Mouse (Mus musculus): ENCODE results near the gene Dao. TPM values are rescaled to one million over a fixed set of nuclear protein-coding genes. Genes with fewer than 3 reads are reported as not detected.

The Dao gene
- total RNA-seq, 2 experiments from 2014 or later = not detected

DNA sequence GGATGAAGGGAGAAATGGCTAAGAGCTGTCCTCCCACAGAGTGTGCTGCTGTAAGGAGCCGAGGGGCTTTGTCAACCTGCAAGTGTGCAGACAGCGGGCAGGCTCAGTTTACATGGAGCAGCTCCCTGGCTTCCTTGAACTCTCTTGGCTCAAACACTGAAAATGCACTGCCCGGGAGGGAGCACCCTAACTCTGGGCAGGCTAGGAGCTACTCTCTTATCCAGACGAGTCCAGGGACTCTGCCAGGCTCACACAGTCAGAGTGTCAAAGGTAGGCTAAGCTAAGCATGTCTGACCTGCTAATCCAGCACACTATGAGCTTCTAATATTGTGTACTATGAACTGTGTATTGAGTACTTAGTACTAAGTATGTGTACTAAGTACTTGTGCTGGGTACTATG, 3.5 kb downstream of the Dao start:
- DNase-seq = no peak
- H3K27ac ChIP-seq = no peak overlapping the region
- TF ChIP-seq CTCF (IDR thresholded peaks at IDR 0.05) = no peak
- intact Hi-C loops (cut with DNase I) = no loop called here
- no peak overlapping the region for H3K4me3 ChIP-seq

DNA sequence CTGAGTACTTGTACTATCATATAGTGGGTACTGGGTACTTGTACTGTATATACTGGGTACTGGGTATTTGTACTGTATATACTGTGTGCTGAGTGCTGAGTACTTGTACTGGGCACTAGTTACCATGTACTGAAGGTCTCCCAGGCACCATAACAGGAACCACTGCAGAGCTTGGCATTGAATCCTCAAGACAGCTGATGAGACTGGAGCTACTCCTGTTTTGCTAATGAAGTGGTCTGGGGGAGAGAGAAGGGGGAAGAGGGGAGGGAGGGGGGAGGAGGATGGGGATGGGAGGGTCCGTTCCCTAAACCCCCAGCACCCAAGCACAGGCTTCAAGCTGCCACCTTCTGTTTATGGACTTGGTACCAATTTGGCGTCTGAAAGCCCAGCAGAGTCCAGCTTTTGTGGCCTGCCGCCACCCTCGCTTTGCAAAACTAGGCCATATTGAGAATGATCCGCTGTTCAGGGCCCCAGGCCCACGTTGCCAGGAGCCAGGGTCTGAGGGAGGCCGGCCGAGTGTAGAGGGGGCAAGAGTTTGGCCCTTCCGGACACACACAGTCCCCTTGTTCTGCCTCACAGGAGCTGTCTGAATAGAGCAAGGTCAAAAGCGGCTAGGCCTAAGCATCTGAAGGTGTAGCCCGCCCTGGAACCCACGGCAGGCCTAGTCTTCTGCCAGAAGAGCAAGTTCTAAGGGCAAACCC, 4.4 kb downstream of the Dao start:
- no peak overlapping the region for H3K4me3 ChIP-seq
- H3K27ac ChIP-seq = no peak overlapping the region
- intact Hi-C loops (cut with DNase I) = no loop called here
- no peak for DNase-seq
- no peak for TF ChIP-seq CTCF (IDR thresholded peaks at IDR 0.05)

DNA sequence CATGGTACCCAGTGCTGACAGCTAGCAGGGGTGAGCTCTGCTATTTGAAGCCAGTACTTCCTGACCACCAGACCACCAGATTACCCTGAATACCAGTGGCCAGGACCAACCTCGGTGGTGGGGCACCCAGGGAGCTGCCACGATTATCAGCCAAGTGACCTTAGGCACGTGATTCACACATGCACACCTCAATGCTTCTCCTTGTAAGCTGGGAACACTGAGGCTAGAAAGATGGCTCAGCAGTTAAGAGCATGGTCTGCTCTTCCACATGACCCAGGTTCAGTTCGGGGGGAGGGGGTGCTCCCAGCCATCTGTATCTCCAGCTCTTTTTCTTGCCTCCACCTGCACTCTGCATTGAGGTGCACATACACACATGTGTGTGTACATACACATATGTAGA, 5.5 kb downstream of the Dao start:
- intact Hi-C loops (cut with DNase I) = no loop called here
- DNase-seq = no peak
- Histone ChIP-seq H3K27ac (no peak overlapping the region), H3K4me3 (no peak overlapping the region)
- TF ChIP-seq CTCF (IDR thresholded peaks at IDR 0.05) = no peak

DNA sequence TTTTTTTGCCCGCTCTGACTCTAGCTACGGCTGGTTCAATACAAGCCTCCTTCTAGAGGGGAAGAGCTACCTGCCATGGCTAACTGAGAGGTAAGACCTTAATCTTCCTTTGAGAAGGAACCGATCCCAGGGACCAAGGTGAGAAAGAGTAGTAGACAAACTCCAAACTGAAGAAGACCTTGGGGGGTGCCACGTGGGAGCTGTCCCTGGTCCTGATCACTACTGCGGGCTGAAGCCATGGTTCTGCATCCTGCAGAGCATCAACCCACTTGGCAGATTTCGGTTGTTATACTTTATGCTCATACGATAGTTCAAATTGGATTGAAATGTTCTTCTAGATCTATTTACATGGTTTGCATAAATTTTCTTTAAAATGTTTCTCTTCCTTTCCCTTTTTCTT, 11.6 kb downstream of the Dao start:
- intact Hi-C loops (cut with DNase I) = no loop called here
- DNase-seq = no peak
- TF ChIP-seq CTCF (IDR thresholded peaks at IDR 0.05) = no peak
- H3K27ac ChIP-seq = no peak overlapping the region
- no peak overlapping the region for H3K4me3 ChIP-seq

- DNase-seq = no peak
- intact Hi-C loops (cut with DNase I) = no loop called here
- Histone ChIP-seq H3K27ac (no peak overlapping the region), H3K4me3 (no peak overlapping the region)
- TF ChIP-seq CTCF (IDR thresholded peaks at IDR 0.05) = no peak
These were observed 20.9 kb downstream of the Dao start for GRCm38 (mm10) chr5:114024390-114024789.

GRCm38 (mm10) chr5:114024885-114025284, 21.4 kb downstream of the Dao start:
- intact Hi-C loops (cut with DNase I) = no loop called here
- H3K4me3 ChIP-seq = no peak overlapping the region
- H3K27ac ChIP-seq = no peak overlapping the region
- DNase-seq = no peak
- no peak for TF ChIP-seq CTCF (IDR thresholded peaks at IDR 0.05)

GRCm38 (mm10) chr5:114027217-114027944, 23.9 kb downstream of the Dao start:
- TF ChIP-seq CTCF (IDR thresholded peaks at IDR 0.05) = no peak
- DNase-seq = no peak
- H3K4me3 ChIP-seq = no peak overlapping the region
- H3K27ac ChIP-seq = no peak overlapping the region
- intact Hi-C loops (cut with DNase I) = no loop called here

DNA sequence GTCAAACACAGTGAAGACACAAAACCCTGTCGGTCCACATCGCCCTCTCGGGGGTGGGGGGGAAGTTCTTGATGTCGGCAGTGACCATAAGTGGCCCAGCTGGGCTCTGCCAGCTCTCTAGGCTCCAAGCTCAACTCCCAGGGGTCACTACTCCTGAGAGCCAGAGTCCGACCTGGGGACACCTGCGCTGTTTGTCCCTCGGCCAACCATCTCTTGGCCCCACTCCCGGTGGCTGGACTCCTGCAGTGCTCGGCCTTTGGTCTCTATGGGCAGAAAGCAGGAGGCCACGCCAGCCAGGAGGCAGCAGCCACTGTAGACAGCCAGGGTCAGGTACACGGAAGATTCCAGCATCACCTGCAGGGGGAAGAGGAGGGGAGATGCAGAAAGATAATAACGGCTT, 24.6 kb downstream of the Dao start:
- TF ChIP-seq CTCF (IDR thresholded peaks at IDR 0.05) = no peak
- no peak overlapping the region for H3K27ac ChIP-seq
- intact Hi-C loops (cut with DNase I) = no loop called here

DNA sequence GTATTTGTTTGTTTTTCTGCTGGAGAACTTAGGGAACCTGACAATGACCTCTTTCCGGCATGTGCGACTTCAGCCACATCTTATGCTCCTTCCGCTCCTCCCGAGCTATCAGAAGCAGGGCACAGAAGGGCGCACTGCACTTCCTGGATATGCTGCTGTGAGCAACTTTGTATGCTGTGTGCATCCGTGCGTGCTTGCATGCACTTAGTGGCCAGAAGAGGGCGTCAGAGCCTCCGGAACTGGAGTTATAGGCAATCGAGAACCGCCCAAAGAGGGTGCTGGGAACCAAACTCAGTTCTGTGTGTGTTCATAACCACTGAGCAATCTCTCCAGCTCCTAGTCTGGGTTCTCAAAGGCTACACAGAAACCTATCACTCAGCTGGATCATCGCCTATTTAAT, 27.1 kb downstream of the Dao start:
- no peak for DNase-seq
- no peak overlapping the region for H3K27ac ChIP-seq
- no peak for TF ChIP-seq CTCF (IDR thresholded peaks at IDR 0.05)
- H3K4me3 ChIP-seq = no peak overlapping the region
- intact Hi-C loops (cut with DNase I) = no loop called here

More for the DNA sequence above, 24.6 kb downstream of the Dao start:
- no peak for DNase-seq
- H3K4me3 ChIP-seq = no peak overlapping the region

GRCm38 (mm10) chr5:114032161-114032763, 28.8 kb downstream of the Dao start:
- intact Hi-C loops (cut with DNase I) = no loop called here
- H3K4me3 ChIP-seq = no peak overlapping the region
- no peak overlapping the region for H3K27ac ChIP-seq
- no peak for TF ChIP-seq CTCF (IDR thresholded peaks at IDR 0.05)
- DNase-seq = no peak

GRCm38 (mm10) chr5:114034393-114034792, 30.9 kb downstream of the Dao start:
- TF ChIP-seq CTCF (IDR thresholded peaks at IDR 0.05) = no peak
- no peak for DNase-seq
- intact Hi-C loops (cut with DNase I) = no loop called here
- Histone ChIP-seq H3K27ac (no peak overlapping the region), H3K4me3 (no peak overlapping the region)

DNA sequence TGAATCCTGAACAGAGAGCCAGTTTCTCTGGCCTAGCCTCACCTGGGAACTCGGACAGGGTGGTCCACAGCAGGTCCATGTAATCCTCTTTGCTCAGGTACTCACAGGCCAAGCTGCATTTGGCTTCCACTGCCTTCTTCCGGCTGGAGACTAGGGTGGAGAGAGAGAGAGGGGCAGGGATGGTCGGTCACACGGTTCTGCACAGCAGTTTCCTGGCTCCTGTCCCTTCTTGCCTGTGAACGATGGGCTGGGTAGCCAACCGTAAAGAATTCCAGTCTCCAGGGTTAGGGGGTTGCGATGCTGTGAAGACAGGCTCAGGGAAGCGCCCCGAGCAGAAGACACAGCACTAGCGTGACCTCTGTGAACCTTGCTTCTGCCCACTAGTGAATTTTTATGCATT, 31.6 kb downstream of the Dao start:
- intact Hi-C loops (cut with DNase I) = no loop called here
- TF ChIP-seq CTCF (IDR thresholded peaks at IDR 0.05) = no peak
- DNase-seq = no peak
- no peak overlapping the region for H3K27ac ChIP-seq
- no peak overlapping the region for H3K4me3 ChIP-seq

- intact Hi-C loops (cut with DNase I) = no loop called here
- no peak for TF ChIP-seq CTCF (IDR thresholded peaks at IDR 0.05)
- no peak overlapping the region for H3K27ac ChIP-seq
- H3K4me3 ChIP-seq = no peak overlapping the region
- DNase-seq = no peak
These were observed 37.0 kb downstream of the Dao start for GRCm38 (mm10) chr5:114040508-114040907.

Measured in gastrocnemius, adult 2 months (tissue).